Mouse (Mus musculus): Measurements from ENCODE around the gene Tdrd3.

GRCm38 (mm10) chr14:87419740-87420139 is 3.3 kb downstream of the Tdrd3 start:
- TF ChIP-seq CTCF (IDR thresholded peaks at IDR 0.05; ENCODE audit: control insufficient read depth, insufficient read depth, insufficient read length) (no peak), MYOG (IDR thresholded peaks at IDR 0.05; ENCODE audit: control insufficient read depth, extremely low read depth, insufficient read length) (no peak), FOSL1 (IDR thresholded peaks at IDR 0.05; ENCODE audit: insufficient read depth, low read length, poor library complexity, severe bottlenecking) (no peak), MAX (IDR thresholded peaks at IDR 0.05) (no peak)

All from C2C12 (cell line).